Mouse (Mus musculus): Measurements from ENCODE around the gene Skp1a.

Gene Skp1a

DNA sequence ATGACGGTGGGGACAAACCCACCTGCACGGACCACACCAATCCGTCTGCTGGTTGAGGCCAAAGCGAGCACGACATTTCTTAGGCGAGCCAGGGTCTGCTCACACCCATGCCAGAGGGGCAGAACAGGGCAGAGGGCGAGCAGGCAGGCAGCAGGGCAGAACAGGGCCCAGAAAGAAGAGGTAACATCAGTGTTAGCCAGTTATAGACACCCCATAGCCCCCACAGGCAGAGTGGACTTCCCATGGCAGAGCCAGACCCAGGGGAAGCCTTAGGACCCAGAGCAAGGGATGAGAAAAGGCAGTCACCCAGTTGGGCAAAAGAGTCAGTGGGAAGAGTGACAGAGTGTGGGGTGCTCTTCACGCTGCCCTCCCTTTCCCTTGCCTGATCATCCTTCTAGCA, 23.3 kb downstream of the Skp1a start:
- peak in 1 of 2 experiments; percentile 20 for DNase-seq

DNA sequence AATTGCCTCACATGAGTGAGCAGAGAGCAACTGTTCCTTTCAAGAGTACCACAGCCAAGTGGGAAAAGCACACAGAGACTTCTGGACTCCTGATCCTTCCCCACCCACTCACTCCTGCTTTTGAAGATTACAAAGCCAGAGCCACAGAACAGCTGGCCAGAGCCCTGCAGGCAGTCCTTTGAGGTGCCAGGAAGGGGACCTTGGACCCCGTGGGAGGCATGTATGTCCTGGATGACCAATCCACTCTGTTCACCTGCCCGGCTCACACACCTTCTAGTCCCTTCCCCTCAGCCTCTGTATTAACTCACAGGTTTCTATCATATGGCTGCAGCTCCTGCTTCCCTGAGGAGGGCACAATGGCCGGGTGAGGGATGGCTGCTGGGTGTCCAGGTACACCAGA, 25.6 kb downstream of the Skp1a start:
- no peak for DNase-seq

DNA sequence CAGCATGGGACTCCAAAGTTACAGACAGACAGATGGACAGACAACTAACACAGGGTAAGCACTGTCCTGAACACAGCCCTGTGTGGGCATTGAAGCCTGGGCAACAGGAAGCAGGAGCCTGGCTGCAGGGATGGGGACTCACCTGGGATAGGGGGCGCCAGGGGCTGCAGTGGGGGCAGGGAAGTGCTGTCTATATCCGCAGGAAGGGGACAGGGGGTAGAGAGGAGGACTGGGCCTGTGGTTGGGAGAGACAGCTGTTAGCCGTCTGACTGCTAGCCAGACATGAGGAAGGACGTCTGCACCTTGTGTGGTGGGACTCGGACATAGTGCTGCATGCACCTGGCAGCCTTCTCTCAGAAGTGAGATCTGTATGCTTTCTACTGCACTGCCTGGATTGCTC, 26.9 kb downstream of the Skp1a start:
- peak in 1 of 2 experiments; percentile 34 for DNase-seq

DNA sequence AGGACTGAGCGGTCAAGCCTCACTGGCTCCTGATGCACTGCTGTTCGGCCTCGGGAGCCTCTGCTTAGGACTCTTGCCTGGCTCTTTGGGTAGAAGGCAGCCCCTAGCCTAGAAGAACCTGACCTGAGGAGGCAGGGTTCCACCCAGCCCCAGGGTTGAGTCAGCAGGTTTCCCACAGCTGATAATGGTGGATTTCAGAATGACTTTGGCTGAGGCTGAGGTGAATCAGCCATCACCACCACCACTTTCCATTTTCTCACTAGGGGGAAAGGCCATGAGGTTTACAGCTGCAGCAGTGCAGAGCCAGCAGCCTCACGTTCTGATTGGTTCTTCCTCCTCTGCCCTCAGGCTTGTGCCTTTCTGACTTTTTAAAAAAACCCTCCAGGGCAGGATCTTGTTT, 29.1 kb downstream of the Skp1a start:
- DNase-seq, result peak in 1 of 2 experiments; percentile 15

DNA sequence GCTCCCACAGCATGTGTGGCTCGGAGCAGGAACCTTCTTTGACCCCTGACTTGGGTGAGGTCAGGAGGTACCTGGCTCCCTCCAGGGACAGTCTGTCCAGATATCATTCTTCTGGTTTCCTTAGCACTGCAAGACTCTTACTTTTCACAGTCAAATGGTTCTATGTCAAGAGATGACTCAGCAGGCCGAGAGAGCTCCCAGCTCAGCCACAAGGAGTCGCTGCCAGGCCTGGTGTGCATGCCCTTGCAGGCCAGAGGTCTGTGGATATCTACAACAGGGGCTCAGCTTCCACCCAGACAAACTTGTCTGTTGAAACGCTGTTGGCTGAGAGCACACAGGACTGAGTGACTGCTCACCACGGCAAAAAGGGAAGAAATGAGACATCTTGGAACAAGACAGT, 30.1 kb downstream of the Skp1a start:
- DNase-seq, result peak; percentile 32 to 51

DNA sequence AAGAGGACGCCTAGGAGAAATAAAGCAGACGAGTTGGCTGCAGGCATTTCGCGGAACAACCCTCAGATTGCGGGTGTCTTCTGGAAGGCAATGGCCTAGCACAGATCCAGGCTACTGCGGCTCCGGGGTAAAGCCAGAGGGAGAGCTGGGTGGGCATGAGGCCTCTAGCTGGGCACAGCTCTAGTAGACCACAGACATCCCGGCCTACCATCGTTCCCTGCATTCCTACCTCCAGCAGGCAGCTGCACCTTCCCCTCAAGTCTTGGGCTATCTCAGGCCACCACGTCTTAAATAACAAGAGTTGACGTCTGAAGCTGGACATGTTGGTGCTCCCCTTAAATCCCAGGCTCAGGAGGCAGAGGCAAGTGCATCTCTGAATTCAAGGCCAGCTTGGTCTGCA, 30.5 kb downstream of the Skp1a start:
- DNase-seq, result no peak

DNA sequence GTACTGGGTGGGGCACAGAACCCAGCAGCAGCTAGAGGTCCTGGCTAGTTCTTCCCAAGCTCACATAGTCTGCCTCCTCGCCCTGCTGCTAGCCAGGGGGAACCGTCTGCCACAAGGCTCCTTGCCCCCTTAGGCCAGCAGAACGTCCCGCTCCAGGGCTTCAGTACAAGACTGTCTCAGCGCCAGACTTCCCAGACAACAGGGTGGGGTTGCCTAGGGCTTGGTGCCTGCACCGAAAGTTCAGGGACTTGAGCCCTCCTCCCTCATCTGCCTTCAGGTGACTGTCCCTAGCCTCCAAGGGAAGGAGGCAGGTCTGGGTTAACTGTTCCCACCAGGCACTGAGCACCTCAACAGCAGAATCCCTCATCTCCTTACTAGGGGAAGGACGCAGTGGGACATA, 33.1 kb downstream of the Skp1a start:
- DNase-seq, result peak; percentile 20 to 35

DNA sequence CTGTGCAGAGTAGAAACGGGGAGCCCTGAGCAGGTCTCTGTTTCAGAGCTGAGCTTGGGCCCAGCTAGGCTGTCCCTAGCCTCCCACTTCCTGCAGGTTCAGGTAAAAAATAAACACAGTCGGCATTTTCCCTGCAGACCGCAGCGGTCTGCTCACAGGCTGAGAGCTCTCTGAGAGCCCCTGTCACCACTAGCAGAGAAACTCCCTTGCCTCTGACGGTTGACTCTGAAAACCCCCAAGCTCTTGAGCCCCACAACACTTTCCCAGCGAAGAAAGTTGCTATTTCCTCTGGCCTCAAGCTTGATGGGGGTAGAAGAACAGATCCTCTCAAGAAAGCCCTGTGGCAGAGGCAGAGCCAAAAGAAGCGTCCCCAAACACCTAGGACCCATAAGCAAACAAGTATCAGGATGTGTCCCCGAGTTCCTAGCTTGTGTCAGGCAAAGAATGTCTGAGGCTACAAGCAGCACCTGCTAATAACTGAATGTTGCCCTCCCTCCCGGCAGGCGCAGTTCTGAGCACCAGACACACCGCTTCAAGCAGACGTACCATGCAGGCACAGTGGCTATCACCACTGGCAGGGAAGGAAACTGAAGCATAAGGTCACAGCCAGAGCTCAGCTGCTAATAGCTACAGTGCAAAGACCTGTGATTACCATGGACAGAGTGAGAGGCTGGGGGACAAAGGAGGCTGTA, 34.0 kb downstream of the Skp1a start:
- DNase-seq, result peak; percentile 32 to 61

DNA sequence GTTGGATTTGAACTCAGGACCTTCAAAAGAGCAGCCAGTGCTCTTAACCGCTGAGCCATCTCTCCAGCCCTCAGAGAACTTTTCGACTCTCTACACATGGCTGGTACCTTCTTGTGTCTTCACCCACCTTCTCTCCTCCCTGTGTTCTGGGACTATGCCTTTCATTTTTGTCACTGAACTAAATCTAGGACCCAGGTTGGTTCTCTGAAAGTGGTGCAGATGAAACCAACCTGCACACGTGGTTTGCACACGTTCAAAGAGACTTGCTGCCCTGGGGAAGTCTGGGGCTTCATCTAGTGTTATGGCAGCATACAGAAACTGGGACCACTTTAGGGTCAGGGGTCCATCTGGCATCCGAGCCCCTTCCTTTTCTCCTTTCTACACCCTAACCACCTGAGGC, 35.5 kb downstream of the Skp1a start:
- DNase-seq, result peak in 1 of 2 experiments; percentile 26

DNA sequence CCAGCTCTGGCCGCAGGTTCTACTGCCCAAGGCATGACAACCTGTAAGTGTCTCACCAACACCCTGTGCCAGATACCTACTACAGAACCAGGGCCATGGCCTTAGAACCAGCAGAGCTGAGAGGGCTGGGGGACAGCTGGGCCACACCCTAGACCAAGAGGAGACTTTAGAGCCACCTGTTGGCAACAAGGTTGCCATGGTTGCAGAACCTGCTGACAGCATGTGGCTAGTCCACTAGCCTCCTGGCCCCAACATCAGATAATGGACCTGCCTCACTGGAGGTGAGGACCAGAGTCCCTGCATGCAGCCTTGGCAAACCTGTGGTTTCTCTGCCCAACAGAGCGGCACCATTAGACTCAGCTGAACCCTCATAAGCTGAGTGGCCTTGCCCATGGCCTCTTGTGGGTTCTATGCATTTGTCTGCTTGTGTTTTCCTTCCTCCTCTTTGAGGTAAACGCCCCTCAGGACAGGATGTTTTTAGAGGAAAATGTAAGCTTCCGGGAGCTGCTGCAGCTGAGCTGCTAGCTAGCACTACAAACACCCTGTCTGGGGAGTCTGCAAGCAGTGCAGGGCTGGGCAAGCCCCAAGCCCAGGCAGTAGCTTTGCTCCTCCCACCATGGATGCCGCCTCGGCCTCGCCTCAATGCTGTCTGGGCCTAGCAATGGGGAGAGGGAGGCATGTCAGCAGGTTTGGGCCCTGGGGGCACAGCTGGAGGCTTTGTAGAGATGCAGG, 36.5 kb downstream of the Skp1a start:
- peak; percentile 76 to 87 for DNase-seq

DNA sequence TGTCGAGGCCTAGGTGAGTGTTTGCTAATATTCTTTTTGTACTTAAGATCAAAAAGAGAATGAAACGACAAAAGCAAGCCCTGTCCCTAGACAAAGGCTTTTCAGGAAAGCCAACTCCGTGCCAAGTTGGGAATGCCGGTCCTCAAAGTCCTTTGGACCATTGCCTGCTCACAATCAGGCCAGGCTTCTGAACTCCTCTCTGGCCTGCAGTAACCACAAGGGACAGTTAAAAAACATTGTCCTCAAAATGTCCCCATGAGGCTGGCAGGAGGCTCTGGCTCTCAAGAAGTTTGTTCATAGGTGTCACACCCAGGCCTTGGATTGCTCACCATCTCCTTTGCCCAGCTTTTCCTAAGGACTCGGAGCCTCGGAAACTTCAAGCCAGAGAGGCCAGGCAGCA, 38.0 kb downstream of the Skp1a start:
- DNase-seq, result no peak

DNA sequence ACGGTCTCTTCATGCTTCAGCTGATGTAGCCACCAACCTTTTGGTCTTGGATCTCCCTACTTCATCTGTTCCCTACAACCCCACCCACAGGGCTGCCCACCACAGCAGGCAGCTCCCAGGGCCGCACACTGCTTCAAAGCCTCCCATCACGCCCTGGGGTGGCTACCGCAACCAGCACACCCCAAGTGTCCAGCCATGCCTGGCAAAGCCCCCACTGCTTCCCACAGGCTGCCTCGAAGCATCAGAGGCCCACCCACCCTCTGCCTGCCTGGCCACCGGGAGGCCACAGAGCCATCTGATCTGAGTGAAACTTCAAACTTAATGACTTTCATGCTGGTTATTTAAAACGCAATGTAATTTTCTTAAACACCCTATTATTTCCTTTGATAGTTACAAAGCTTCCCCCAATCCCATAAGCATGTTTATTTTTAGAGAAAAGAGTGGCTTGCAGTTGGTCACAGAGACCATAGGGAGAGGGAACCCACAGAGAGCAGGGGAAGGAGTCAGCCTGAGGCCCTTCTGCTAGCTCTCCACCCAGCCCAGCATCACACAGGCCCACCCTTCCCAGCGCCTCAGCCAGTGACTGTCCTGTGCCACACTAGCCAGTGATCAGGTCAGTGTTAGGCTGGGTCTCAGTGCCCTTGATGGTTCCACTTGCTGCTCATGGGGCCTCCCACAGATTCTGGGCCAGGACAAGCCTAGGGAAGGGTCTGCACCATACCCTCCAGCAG, 40.1 kb downstream of the Skp1a start:
- no peak for DNase-seq

DNA sequence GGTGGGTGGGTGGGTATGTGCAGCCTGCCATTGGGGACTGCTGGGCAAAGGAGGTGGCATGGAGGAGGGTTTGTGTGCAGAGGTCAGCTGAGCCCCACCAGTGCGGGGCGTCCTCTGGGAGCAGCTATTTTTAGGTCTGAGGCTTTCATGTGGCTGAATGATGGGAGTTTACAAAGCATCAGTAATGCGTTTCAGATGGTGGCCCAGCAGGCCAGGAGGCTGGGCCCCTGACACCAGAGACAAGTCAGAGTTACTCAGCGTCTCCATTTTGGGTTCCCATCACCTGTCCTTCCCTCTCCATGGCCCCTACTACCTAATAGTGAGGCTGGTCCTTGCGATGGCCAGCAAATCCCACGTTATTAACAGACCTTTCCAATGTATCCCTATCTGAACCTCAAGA, 40.8 kb downstream of the Skp1a start:
- DNase-seq, result no peak

DNA sequence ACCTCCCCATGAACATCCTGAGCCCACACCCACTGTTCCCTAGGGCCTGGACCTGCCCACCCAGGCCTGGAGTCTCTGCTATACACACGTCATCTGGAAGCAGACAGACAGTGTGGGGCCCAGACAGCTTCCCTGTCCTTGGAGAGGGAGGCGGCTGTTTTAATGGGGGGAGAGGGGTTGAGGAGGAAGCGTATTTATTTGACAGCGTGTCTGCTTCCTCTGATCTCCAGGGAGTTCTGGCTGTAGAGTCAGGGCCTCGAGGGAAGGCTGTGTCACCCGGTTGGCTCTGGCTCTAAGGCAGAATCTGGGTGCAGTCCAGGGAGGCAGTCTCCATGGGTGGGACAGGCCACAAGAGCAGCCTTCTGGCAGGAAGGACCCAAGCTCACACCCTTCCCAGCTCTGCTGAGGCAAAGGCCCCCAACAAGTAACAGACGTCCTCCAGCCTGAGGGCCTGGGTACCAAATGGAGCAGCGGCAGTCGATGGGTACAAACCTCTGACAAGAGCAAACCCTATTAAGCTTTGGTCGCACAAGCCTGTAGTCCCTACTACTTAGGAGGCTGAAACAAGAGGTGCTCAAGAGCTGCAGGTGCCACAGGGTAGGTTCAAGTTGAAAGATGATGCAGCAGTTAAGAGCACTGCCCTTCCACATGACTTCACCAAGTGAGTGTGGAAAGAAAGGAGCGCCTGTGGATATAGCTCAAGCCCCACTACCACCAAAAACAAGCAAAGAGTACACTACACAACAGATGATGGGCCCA, 41.6 kb downstream of the Skp1a start:
- DNase-seq, result no peak

DNA sequence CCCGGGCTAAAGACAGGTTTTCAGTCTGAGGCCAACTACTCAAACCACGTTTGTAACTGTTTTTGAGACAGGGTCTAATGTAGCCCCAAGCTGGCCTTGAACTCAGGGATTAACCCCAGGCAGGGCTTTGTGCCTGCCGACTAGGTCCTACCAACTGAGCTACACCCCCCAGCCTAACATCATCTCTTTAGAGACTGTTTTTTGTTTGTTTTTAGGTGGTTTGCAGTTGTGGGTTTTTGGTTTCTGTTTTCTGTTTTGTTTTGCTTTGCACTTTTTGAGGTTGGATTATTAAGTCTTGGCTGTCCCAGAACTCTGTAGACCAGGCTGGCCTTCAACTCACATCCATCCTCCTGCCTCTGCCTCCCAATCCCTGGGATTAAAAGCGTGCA, 42.1 kb downstream of the Skp1a start:
- no peak for DNase-seq

DNA sequence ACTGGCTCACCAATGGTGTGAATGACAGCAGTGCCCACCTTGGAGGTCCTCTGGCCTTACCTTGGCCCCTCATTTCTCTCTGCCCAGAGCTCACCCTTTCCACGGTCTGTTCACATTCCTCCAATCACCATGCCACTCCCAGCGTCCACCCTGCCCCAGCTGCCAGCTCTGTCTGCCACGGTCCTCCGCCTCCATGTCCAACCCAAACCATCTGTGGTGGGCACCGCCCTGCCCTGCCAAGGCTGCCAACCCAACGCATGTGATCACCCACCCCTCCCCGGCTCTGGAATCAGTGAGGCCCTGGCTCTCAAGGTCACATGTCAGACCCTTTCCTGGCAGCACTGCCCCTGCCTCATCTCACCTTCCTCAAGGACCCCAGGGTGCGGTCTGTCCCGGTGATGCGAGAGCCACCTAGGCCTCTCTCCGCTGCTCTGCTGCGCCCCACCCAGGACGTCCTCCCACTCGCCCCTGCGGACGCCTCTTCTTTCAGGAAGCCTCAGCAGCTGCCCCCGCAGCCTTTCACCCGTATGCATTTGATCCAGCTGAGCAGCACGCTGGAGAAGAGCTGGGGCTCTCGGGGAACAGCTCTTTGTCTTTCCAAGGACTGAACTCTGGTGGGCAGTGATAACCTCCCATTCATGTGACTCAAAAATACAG, 42.8 kb downstream of the Skp1a start:
- peak in 1 of 2 experiments; percentile 77 for DNase-seq

DNA sequence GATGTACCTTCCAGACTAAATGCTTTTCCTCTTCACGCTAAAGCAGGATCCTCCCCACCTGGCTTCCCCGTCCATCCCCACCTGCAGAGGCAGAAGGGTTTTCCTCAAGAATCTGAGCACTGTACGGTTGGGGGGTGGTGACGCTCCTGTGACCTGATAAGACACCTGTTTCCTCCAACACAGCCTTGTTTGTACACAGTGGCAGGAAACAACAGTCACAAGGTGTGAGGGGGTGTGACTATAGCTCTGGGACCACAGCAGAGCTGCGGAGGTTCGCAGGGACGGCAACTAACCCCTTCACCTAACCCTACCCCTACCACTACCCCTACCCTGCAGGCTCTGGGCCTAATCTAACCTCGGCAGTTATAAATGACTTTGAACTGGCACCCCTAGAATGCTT, 43.6 kb downstream of the Skp1a start:
- DNase-seq, result peak; percentile 78 to 91

DNA sequence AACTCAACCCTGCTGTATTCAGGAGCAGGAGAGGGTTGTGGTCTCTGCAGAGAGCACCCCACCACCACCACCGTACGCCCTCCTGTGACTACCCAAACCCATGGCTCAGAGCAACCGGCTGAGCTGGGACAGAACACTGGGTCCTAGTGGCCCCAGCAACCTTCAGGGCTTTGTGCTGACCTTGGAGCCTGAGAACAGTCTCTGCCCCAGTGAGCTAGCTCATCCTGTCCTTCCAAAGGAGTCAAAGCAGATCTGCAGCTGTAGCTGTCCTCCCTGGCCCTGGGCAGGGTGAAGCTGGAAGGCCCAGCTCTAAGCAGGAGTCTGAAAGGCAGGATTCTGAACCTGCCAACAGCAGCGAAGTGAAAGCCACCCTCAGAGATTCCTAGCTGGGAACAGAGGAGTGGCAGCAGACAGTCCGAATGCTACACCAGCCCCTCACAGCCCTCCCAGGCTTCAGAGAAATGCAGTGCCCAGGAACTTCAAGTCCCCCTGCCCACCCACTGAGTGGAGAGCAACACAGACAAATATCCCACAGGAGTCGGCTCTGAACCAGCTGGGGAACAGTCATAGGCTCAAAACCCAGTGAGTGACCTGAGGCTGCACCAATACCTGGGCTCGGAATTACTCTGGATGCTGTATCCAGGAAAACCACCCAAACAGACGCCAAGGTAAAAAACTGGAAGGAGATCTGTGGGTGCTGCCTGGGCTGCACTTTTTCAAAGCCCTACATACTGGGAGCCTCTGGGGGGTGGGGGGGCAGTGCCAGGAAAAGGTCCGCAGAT, 44.2 kb downstream of the Skp1a start:
- no peak for DNase-seq

DNA sequence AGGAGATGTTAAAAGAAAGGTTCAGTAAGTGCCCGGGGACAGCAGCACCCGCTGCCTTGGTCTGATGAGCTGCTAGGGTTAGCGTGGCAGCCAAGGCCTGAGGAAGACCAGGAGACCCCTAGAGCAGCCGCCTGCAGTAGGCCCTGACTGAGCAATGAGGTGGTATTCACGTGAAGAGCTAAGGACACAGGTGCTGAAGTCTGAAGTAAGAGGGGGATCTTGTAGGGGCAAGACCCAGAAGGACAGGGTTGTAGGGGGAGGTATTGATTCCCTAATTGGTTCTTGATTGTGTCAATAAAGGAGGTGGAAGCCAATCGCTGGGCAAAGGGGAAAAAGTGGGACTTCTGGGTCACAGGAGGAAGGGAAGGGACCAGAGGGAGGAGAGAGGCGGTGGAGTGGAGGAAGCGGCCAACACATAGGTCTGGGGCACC, 45.2 kb downstream of the Skp1a start:
- peak in 1 of 2 experiments; percentile 36 for DNase-seq

DNA sequence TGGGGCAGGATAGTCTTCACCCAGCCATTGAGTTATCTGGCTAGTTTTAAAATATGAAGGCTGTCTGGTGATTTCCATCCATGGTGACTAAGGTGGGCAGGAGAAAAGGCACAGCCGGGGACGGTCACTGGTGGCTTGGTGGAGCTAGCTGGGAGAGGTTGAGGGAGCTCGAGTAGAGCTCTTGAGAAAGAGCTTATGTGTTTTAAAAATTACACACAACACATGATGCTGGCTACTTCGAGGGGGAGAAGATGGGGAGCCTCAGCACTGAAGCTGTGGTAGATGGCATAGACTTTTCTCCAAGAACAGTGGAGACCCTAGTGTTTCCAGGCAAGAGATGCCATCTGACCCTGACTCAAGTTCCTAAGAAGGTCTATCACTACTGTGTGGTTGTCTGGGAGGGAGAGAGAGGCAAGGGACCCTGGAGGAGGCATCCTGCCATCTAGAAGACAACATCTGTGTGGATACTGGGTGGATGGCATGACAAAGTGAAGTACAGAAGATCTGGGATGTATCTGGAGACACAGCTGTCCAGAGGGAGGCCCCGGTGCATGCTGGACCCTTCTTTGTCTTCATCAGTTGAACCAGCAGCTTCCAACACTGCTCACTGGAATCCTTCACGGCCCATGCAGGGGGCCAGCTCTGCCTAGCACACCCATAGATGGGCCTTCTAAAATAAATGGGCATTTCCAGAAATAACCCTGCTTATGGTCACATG, 45.8 kb downstream of the Skp1a start:
- DNase-seq, result no peak

DNA sequence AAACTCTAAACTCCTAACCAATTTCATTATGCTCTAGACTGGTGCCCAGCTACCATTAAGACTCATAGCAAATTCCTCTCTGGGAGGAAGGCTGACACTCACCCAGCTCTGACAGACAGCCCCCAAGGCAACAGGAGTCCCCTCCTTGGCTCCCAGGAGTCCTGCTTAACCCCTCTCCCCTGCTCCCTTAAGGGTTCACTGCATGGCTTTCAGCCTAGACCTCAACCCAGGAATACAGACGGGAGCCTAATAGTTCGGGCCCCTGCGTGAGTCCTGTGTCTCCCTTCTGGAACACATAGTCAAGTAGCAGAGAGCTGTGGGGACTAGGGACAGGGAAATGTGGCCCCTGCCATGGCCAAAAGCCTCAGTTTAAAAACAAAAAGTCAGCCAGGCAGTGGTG, 46.4 kb downstream of the Skp1a start:
- peak in 1 of 2 experiments; percentile 38 for DNase-seq
